Mouse (Mus musculus): Measurements from ENCODE around the gene Pnmt.

Gene Pnmt

GRCm38 (mm10) chr11:98413731-98414130 lies 27.5 kb downstream of the Pnmt start:
- in situ Hi-C loops (cut with MboI) = no loop called here

- in situ Hi-C loops (cut with MboI) = no loop called here
Measured at GRCm38 (mm10) chr11:98414162-98414561, 27.9 kb downstream of the Pnmt start.

- in situ Hi-C loops (cut with MboI) = no loop called here
Measured at GRCm38 (mm10) chr11:98417074-98417473, 30.8 kb downstream of the Pnmt start.

GRCm38 (mm10) chr11:98418273-98418672 lies 32.0 kb downstream of the Pnmt start:
- in situ Hi-C loops (cut with MboI) = no loop called here

- in situ Hi-C loops (cut with MboI) = no loop called here
Measured at GRCm38 (mm10) chr11:98418939-98419547, 32.8 kb downstream of the Pnmt start.

- in situ Hi-C loops (cut with MboI) = no loop called here
Measured at GRCm38 (mm10) chr11:98426592-98426991, 40.3 kb downstream of the Pnmt start.

GRCm38 (mm10) chr11:98428436-98428835 lies 42.2 kb downstream of the Pnmt start:
- in situ Hi-C loops (cut with MboI) = no loop called here

GRCm38 (mm10) chr11:98431743-98432502 lies 45.7 kb downstream of the Pnmt start:
- in situ Hi-C loops (cut with MboI) = no loop called here

- in situ Hi-C loops (cut with MboI) = no loop called here
Measured at GRCm38 (mm10) chr11:98435723-98436122, 49.5 kb downstream of the Pnmt start.

GRCm38 (mm10) chr11:98437441-98437840 lies 51.2 kb downstream of the Pnmt start:
- in situ Hi-C loops (cut with MboI) = no loop called here
